Mouse (Mus musculus) thymus, postnatal 10 days (tissue): ENCODE results near the gene Blvrb.
A peak's percentile ranks its signal among the peaks of the same experiment; 100 is the strongest.

Experiments
- DNase-seq, 2 experiments: peaks; one replicate each; pipeline ENCODE4 v3.0.0; 2021; ENCODE audit warnings: low spot score in 2 of 2

The Blvrb gene

GRCm38 (mm10) chr7:27449256-27449862, 1.6 kb downstream of the Blvrb start:
- peak; percentile 20 to 47 for DNase-seq

DNA sequence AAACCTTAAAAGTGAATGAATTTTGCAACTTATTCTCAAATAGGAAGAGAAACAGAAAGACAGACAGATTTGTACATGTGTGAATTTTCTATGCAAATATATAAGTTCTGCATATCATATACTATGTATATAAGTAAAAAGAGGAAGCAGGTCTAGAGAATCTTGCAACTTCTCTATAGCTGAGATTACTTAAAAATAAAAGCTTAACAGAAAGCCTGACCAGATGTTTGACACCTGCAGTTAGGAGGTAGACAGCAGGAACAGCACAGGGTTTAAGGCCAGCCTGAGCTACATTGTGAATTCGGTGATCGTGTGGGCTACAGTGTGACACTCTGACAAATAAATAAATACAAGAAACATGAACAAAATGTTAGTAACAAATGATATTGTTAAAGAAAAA, 3.6 kb downstream of the Blvrb start:
- DNase-seq: no peak

DNA sequence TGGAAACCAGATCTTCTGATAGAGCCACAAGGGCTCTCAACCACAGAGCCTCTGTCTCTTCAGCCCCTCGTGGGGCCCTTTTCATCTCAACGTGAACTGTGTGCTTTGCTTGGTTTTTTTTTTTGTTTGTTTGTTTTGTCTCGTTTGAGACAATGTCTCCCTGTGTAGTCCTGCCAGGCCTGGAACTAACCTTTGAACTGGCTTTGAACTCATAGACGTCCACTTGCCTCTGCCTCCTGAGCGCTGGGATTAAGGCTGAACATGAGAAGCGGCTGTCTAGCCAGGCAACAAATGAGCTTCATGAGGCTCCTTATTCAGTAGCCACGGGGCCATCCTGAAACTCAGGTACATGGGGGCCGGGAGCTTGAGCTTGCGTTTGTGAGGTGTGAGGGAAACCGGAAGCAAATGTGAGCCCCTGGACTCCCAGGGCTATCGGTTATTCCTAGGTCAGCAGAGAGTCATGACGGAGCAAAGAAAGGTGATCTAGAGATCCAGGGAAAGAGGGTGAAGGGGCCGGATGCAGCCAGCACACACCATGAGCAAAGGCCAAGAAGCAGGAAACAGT, 4.5 kb downstream of the Blvrb start:
- no peak for DNase-seq

DNA sequence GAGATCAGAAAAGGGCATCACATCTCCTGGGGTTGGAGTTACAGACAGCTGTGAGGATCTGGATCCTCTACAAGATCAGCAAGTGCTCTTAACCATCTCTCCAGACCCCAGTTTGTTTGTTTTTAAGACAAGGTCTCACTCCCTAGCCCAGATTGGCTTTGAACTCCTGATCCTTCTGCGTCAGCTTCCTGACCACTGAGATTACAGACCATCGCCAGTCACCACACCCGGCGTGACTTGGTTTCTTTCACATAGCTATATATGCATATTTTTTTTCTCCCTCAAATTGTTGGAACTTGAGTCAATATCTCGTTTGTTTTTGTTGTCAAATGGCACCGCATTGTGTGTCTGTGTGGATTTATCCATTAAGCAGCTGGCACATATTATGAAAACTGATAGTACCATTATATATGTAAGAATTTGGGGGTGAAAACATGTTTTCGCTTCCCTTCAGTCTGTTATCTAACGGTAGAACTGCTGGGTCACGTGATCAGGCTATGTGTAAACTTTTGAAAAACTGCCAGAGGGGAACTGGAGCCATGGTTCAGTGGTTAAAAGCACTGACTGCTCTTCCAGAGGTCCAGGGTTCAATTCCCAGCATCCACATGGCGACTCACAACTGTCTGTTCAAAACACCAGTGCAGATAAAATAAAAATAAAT, 6.8 kb downstream of the Blvrb start:
- no peak for DNase-seq

DNA sequence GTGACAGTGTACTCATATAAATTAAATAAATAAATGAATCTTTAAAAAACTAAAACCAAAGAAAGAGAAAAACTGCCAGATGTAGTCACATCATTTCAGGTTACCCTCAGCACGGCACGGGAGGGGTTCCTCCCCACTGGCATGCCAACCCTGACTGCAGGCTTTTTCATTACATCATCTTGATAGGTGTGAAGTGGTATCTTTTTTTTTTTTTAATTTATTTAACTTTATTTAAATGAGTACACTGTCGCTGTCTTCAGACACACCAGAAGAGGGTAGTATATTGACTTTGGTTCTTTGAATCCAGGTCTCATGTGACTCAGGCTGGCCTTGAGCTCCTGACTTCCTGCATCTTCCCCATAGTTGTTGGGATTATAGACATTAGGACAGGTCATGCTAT, 7.5 kb downstream of the Blvrb start:
- DNase-seq: no peak

GRCm38 (mm10) chr7:27458614-27459013, 10.8 kb downstream of the Blvrb start:
- no peak for DNase-seq

GRCm38 (mm10) chr7:27459640-27460039, 11.9 kb downstream of the Blvrb start:
- DNase-seq: no peak

DNA sequence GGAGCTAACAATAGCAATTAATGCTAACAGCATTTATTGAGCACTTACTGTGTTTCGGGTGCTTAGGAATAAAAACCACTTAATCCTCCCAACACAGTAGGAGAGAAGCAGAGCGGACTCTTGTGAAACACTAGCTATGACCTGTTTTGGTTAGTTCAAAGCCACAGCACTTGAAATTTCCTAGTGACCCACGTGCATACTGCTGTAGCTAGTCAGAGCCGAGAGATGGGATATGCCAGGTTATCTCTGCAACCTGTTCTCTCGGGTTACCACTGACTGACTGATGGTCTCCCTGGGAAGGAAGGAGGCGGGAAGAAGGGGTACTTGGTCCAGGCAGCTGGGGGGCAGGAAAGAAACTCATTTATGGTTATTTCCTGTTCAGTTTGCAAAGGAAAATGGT, 12.7 kb downstream of the Blvrb start:
- DNase-seq: no peak

DNA sequence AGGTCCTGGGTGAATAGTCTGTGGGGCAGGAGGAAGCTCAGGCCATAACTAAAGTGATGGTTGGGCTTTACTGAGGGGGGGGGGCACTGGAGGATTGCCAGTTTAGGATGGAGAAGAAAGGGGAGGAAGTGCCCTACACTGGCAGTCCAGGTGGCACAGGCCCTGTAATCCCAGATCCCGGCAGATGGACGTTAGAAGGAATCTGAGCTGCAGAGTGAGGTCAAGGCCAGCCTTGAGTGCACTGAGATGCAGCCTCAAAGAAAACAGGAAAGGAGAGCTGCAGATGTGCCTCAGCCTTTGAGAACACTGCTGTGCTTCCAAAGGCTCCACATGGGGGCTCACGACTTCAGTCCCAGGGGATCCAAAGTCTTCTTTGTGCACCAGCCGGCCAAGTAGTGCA, 19.9 kb downstream of the Blvrb start:
- no peak for DNase-seq

GRCm38 (mm10) chr7:27471390-27472120, 23.8 kb downstream of the Blvrb start:
- no peak for DNase-seq

DNA sequence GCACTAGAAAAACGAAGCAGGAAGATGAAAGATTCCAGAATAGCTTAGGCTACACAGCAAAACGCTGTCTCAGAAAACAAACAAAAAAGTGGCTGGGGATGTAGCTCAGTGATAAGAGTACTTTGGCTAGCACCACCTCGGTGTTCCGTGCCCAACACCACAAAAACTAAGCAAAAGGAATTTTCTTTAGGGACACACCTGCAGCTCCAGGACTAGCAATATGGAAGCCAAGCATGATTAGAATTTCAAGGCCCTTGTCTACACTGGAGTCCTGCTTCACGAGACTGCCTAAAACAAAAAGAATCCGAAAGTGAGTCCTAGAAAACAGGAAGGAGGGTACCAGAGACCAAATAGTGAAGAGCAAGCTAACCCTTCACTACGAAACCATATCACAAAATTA, 24.8 kb downstream of the Blvrb start:
- no peak for DNase-seq

DNA sequence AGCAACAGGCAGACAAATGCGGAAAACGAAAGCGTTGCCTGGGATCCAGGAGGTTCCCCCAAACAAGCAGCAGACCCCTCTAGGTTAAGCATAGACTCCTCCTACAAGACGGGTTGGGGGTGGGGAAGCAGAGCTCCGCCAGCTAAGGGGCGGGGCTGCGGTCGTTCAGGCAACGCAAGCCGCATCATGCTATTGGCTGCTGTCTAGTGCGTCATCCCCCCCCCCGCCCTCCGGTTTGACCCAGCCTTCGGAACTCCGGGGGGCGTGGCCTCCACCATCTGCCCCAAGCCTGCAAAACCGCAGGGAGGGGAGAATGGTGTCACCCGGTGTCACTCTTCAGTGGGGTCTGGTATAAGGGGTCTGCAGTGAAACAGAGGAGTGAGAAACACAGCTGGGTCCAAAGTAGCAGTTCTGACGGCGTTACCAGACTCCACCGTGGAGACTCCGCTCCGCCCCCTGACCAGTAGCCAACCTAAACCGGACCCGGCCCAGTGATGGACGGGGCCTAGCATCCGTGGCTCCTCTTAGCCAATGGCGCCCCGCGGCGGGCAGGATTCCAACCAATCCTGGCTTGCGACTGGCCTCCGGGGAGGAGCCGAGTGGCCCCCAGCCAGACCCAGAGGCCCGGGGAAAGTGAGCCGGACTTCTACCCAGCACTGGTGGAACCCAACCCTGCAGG, 25.5 kb downstream of the Blvrb start, which contains the start of gene Sertad3:
Gene Sertad3, plus strand, starts transcription at position 613 of the 679 bp plus-strand sequence.
- DNase-seq: peak; percentile 98

DNA sequence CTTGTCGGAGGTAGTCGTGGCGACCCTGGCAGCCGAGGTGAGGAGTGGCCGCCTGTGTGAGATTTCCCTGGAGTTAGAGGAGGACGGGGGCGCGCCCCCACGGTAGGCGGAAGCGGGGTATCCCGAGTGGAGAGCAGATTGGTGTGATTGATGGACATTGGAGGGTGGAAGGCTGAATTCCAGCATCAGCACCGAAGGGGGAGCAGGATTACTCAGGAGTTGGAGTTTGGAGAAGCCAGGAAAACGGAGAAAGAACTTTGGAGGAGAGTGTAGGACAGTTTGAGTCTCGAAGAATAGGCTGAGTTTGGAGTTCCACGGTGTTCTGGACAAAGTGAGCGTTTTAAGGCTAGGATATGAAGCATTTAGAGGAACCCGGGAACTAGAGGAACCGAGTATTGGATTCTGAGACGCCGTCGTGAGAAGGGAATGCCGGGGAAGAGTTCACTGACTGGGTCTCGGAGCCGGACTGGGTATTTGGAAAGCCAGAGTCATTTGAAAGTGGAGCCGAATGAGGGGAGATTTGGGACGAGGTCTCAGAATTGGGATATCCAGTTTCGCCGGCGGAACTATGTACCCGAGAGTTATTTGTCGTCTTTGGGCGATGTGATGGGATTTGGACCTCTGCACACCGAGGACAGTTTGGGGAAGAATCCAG, 26.2 kb downstream of the Blvrb start:
- no peak for DNase-seq

DNA sequence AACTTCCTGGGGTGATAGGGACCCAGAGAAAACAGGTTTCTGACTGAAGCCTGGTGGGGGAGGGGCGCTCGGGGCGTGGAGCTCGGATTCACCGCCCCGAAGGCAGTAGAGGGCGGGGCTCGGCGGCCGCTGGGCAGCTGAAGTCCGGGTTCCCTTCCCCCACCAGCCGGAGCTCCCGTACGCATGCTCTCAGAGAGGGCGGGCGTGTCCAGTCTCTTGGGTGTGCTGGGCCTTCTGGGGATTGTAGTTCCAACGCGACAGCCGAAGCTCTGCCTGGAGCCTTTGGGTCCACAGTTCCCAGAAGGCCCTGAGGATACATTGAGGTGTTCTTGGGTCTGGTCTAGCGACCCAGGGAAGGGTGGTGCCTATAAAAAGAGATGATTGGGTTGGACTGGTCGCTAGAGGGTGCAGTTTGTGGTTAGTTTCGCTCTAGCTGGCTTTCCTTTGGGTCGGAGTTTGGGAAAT, 26.7 kb downstream of the Blvrb start:
- DNase-seq: peak; percentile 85 to 89

- no peak for DNase-seq
These were observed 27.8 kb downstream of the Blvrb start for GRCm38 (mm10) chr7:27475596-27475995.

DNA sequence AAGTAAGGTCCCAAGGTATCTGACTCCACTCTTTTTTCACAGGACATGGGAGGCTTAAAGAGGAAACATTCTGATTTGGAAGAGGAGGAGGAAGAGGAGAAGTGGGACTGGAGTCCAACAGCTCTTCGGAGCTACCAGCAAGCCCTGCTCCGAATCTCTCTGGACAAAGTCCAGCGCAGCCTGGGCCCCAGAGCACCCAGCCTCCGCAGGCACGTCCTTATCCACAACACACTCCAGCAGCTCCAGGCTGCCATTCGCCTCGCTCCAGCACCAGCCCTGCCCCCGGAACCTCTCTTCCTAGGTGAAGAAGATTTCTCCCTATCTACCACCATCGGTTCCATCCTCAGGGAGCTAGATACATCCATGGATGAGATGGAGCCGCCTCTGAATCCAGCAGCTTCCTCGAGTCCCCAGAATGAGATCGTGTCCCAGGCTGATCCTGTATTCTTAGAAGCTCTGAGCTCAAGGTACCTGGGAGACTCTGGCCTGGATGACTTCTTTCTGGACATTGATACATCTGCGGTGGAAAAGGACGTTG, 28.4 kb downstream of the Blvrb start:
- no peak for DNase-seq

- DNase-seq: no peak
These were observed 30.8 kb downstream of the Blvrb start for GRCm38 (mm10) chr7:27478561-27478960.

GRCm38 (mm10) chr7:27479750-27480149, 32.0 kb downstream of the Blvrb start:
- DNase-seq: no peak

DNA sequence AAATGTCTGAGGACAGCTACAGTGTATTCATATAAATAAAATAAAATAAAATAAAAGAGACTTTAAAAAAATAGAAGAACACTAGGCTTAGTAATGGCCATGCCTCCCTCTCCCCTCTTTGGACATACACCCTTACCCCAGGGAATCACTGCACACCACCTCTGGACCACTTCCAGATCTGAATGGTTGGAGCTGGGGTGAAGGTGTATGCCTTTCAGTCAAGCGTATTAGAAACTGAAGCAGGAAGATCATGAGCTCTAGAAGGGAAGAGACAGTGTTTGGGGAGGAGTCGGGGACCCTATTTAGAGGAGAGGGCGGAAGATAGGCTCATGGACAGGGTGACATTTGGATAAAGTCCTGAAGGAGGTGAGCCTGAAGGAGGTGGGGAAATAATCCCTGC, 32.7 kb downstream of the Blvrb start:
- no peak for DNase-seq

- no peak for DNase-seq
These were observed 33.3 kb downstream of the Blvrb start for GRCm38 (mm10) chr7:27480927-27481626.

DNA sequence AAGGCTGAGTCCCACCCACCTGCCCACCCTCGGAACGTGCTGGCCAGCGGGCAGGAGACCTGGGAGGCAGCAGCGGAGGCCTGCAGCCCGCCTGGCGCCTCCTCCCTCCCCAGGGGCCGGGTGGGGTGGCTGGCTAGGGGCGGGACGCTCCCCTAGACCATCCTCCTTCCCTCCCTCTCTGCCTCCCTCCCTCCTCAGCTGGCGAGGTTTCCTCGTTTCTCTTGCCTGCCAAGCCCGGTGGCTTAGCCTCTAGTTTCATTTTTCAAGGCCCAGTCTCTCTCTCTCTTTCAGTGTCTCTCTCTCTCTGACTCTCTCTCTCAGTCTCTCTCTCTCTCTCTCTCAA, 33.8 kb downstream of the Blvrb start:
- peak; percentile 59 to 60 for DNase-seq
